Mouse (Mus musculus): ENCODE measurements around the gene Zfp57.

DNA sequence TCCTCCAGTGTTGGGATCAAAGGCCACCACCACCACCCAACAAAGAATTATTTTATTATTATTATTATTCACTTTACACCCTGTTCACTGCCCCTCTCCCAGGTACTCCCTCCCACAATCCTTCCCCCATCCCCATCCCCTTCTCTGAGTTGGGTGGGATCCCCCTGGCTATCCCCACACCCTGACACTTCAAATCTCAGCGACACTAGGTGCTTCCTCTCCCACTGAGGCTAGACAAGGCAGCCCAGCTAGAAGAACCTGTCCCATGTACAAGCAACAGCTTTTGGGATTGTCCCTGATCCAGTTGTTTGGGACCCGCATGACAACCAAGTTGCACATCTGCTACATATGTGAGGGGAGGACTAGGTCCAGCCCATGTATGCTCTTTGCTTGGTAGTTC, 48.3 kb upstream of the Zfp57 start:
- TF ChIP-seq CTCF (IDR thresholded peaks at IDR 0.05; ENCODE audit: low read depth) (no peak), EP300 (optimal IDR thresholded peaks at IDR 0.05) (no peak)
